Mouse (Mus musculus): ENCODE results near the gene Kdm5a. TPM values are rescaled to one million over a fixed set of nuclear protein-coding genes. Genes with fewer than 3 reads are reported as not detected.

Gene Kdm5a
- total RNA-seq, 2 experiments from 2014 or later = 44.8 to 45.7 TPM

DNA sequence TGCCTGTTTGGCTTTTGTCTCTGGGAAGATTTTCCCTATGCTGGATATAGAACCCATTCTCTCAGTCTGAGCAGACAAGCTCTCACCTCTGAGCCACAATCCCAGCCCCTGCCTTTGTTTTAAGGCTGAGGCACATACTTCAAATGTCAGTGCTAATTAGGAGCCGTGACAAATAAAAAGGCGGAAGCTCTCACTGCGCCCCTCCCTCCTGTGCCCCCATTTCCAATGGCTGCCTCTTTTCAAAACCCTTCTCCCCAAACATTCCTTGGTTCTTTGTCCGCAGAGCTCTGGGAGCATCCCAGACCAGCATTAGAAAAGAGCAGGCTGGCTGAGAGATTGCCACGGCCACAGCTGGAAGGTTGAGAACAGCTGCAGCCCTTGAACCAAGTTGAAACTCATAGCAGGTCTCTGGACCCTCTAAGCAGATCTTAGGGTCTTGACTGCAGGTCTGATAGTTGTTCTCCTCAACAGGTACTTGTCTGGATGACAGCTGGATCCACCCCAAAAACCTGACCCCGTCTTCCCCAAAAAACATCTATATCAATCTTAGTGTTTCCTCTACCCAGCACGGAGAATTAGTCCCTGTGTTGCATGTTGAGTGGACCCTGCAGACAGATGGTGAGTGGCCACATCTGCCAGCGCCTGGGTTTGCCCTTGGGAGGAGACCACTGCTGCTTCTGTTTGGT, 108.7 kb downstream of the Kdm5a start:
- no peak for DNase-seq

- DNase-seq = no peak
These were observed 109.5 kb downstream of the Kdm5a start for GRCm38 (mm10) chr6:120473427-120473826.

DNA sequence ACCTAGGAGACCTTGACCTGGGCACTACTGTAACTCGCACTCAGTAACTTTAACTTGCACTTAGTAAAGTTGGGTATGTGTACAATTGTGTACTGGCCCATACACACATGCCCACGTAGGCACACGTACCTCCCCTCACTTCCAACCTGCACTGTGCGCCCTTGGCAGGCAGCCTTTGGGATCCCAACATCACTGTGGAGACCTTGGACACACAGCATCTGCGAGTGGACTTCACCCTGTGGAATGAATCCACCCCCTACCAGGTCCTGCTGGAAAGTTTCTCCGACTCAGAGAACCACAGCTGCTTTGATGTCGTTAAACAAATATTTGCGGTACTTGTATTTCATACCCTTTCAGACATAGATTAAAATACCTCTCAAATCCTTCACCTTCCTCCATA, 111.4 kb downstream of the Kdm5a start:
- no peak for DNase-seq

- no peak for DNase-seq
These were observed 115.4 kb downstream of the Kdm5a start for GRCm38 (mm10) chr6:120479302-120479701.

GRCm38 (mm10) chr6:120480361-120480760, 116.4 kb downstream of the Kdm5a start:
- no peak for DNase-seq

- DNase-seq = peak; percentile 32
These were observed 117.6 kb downstream of the Kdm5a start for GRCm38 (mm10) chr6:120481538-120481937.

DNA sequence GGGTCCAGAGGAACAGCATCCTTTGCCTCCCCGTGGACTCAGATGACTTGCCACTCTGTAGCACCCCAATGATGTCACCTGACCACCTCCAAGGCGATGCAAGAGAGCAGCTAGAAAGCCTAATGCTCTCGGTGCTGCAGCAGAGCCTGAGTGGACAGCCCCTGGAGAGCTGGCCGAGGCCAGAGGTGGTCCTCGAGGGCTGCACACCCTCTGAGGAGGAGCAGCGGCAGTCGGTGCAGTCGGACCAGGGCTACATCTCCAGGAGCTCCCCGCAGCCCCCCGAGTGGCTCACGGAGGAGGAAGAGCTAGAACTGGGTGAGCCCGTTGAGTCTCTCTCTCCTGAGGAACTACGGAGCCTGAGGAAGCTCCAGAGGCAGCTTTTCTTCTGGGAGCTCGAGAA, 118.1 kb downstream of the Kdm5a start:
- no peak for DNase-seq

GRCm38 (mm10) chr6:120482756-120483155, 118.8 kb downstream of the Kdm5a start:
- DNase-seq = no peak

- DNase-seq = peak; percentile 64
These were observed 119.3 kb downstream of the Kdm5a start for GRCm38 (mm10) chr6:120483211-120483626.

- DNase-seq = no peak
These were observed 121.1 kb downstream of the Kdm5a start for GRCm38 (mm10) chr6:120485038-120485437.

GRCm38 (mm10) chr6:120486051-120486510, 122.2 kb downstream of the Kdm5a start:
- DNase-seq = no peak

DNA sequence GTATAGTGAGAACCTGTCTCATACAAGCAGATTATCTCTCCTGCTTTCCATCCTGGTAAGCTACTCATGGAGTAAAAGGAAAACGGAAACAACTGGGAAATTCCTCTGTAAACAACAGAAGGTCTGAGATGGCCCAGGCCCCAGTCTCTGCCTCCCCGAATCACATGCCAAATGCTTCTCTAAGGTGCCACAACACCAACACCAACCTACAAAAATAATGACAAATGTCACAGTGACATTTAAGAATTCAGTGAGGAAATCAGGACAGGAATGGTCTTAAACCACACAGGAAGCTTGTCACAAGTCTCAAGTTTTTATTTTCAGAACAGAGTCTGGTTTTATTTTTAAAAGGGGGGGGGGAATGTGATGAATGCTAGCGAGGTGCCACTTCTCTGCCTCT, 124.7 kb downstream of the Kdm5a start:
- DNase-seq = no peak

DNA sequence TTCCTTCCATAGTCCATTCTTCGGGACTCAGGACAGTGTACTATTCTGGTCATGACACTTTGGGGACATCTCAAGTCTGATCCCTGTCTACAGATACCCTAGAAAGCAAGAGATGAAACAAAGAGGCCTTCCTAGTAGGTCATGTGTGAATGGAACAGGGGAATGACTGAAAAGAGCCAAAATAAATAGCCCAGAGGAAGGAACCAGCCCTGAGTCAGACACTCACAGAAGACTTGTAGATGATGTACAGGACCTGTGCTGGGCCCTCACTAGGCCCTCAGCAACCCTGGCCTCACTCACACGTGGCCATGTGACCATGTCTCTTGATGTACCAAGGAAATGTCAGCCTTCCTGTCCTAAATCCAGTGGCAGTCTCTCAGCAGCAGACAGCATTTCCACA, 125.5 kb downstream of the Kdm5a start:
- no peak for DNase-seq

- no peak for DNase-seq
These were observed 127.1 kb downstream of the Kdm5a start for GRCm38 (mm10) chr6:120491064-120491463.

DNA sequence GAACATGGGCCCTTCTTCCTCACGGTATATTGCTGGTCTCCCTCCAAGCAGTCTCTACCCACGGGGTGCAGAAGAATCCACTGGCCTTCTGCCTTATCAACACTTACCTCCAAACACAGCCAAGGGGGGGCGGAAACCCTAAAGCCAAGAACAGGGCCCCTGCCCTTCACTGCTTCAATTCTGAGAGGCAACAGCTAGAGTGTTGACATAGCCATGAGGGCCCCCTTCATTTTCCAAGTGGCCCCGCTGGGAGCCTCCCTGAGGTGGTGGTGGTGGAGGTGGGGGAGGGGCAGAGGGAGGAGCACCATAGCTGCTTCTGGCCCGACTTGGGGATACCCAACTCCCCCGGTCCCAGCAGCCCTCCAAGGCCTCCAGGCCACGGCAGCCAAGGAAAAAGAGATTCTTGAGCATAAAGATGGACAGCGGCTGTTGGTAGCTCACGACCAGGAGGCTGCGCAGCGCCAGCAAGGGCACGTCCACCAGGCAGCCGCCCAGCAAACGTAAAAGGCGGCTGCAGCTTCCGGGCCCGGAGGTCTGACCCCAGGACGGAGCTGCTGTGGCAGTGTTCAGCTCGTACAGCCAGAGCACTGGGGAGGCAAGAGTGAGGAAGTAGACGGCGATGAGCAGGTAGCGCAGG, 128.1 kb downstream of the Kdm5a start:
- DNase-seq = no peak

- DNase-seq = peak; percentile 48
These were observed 128.8 kb downstream of the Kdm5a start for GRCm38 (mm10) chr6:120492499-120493373.

DNA sequence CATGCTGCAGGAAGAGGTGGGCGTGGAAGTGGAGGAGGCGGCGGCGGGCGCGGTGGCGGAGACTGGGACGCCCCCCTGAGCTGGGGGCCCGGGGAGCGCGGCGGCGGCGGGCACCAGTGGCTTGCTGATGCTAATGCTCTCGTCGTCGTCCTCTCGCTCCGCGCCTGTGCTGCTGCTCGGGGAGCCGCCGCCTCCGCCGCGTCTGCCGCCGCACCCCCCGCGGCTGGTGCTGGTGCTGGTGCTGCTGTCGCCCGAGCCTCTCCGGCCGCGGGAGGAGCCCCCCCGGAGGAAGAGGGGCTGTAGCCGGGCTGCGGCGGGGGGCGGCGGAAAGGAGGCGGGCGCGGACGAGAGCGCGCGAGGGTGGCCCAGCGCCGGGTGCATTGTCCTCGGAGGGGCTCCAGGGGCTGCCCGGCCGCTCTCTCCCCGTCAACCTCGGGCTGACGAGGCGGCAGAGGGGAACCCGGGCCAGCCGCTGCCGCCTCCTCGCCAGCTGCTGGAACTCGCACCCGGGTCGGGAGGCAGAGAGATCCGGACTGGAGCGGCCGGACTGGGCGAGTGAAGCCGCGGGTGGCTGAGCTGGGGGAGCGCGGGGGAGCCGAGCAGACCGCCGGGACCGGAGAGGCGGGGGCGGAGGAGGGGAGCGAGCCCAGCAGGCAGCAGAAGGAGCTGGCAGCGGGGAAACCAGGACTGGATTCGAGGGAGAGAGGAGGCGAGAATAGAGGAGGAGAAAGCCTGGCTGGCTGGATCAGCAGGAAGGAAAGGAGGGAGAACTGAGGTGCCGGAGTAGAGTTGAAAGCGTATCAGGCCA, 129.7 kb downstream of the Kdm5a start, which contains the start of gene Tmem121b:
Tmem121b (minus strand) TSS at position 434 of the 808 bp plus-strand sequence.
- DNase-seq = peak; percentile 63

Other genes starting within 250 kb of the Kdm5a start
- not detected for gene D330020A13Rik, start 69.8 kb upstream of the Kdm5a start, total RNA-seq (2021)
- under 1 TPM; 0.65 to 0.81 TPM for gene B4galnt3, start 69.6 kb upstream of the Kdm5a start, total RNA-seq (2021)
- gene Ccdc77, start 250 bp downstream of the Kdm5a start, total RNA-seq (2021) = 10 to 100 TPM; 10.5 to 12.2 TPM
- gene Il17ra, start 99.1 kb downstream of the Kdm5a start, total RNA-seq (2021) = 1 to 10 TPM; 3.1 to 5.1 TPM
- gene Tmem121b, start 129.7 kb downstream of the Kdm5a start, total RNA-seq (2021) = under 1 TPM; 0.05 to 0.07 TPM
- 10 to 100 TPM; 15.2 to 17.6 TPM for gene Hdhd5, start 167.2 kb downstream of the Kdm5a start, total RNA-seq (2021)